Mouse (Mus musculus) left cerebral cortex, adult 2 months (tissue): ENCODE results near the gene Fbxo33. TPM values are rescaled to one million over a fixed set of nuclear protein-coding genes. Genes with fewer than 3 reads are reported as not detected.

Source experiments
- DNase-seq, 2 experiments: peaks; one replicate each; pipeline ENCODE4 v3.0.0; 2021 to 2022; ENCODE audit warnings: low spot score in 2 of 2, mixed read lengths in 1 of 2; ENCODE audit errors: extremely low spot score in 1 of 2
- H3K27ac ChIP-seq: fragments of 200-600 bp; 2 replicates; pipeline ENCODE4 v1.8.1; 2022
- H3K4me3 ChIP-seq: fragments of 200-600 bp; 2 replicates; pipeline ENCODE4 v1.8.1; 2022
- CTCF ChIP-seq: fragments of 200-600 bp; IDR thresholded peaks from 2 replicates; pipeline ENCODE4 v1.8.1; 2022; ENCODE audit warnings: antibody characterized with exemption, mild to moderate bottlenecking, moderate library complexity
- intact Hi-C: fragments of 180-260 bp; cut with DNase I; formaldehyde crosslinking; loops from one replicate; pipeline ENCODE4 v1.15.1; 2025
- total RNA-seq, 2 experiments: library from RNA; stranded (reverse); gene quantifications; 2 replicates each; pipeline ENCODE4 v1.2.3; 2021

Fbxo33 gene
- total RNA-seq, 2 experiments from 2014 or later = 64.8 to 71.4 TPM

- no peak for TF ChIP-seq CTCF
- H3K27ac ChIP-seq = peak overlapping the region; percentile 59; the same call in 1 of the 2 replicates
- intact Hi-C loops = no loop called here
- DNase-seq = no peak
- H3K4me3 ChIP-seq = no peak overlapping the region
These were observed 8.9 kb upstream of the Fbxo33 start for GRCm38 (mm10) chr12:59228401-59228800.

GRCm38 (mm10) chr12:59218640-59219321, 744 bp downstream of the Fbxo33 start:
- Histone ChIP-seq H3K4me3 (peak overlapping the region; percentile 87), H3K27ac (peak overlapping the region; percentile 98)
- no peak for TF ChIP-seq CTCF
- peak; percentile 58 to 62 for DNase-seq
- intact Hi-C loops = loop anchor here (2.0 kb wide), 2 partner anchors 88 to 152 kb away; partner anchors contain the start of gene Pnn

GRCm38 (mm10) chr12:59217331-59217730, 2.2 kb downstream of the Fbxo33 start:
- intact Hi-C loops = loop anchor here (2.0 kb wide), 1 partner anchor 207 kb away; no protein-coding TSS in a partner anchor
- TF ChIP-seq CTCF = no peak
- H3K4me3 ChIP-seq = peak overlapping the region; percentile 87
- DNase-seq = no peak
- no peak overlapping the region for H3K27ac ChIP-seq

- intact Hi-C loops = loop anchor here (2.0 kb wide), 1 partner anchor 206 kb away; no protein-coding TSS in a partner anchor
- peak overlapping the region; percentile 87 for H3K4me3 ChIP-seq
- DNase-seq = no peak
- TF ChIP-seq CTCF = no peak
- H3K27ac ChIP-seq = no peak overlapping the region
These were observed 2.8 kb downstream of the Fbxo33 start for GRCm38 (mm10) chr12:59216676-59217266.

- Histone ChIP-seq H3K4me3 (peak overlapping the region; percentile 87), H3K27ac (no peak overlapping the region)
- no peak for DNase-seq
- intact Hi-C loops = loop anchor here (2.0 kb wide), 1 partner anchor 205 kb away; no protein-coding TSS in a partner anchor
- TF ChIP-seq CTCF = no peak
These were observed 3.3 kb downstream of the Fbxo33 start for GRCm38 (mm10) chr12:59216176-59216575.

GRCm38 (mm10) chr12:59207814-59208213, 11.7 kb downstream of the Fbxo33 start:
- Histone ChIP-seq H3K27ac (no peak overlapping the region), H3K4me3 (no peak overlapping the region)
- intact Hi-C loops = no loop called here
- no peak for DNase-seq
- TF ChIP-seq CTCF = no peak

- no peak for DNase-seq
- no peak overlapping the region for H3K27ac ChIP-seq
- intact Hi-C loops = no loop called here
- no peak for TF ChIP-seq CTCF
- no peak overlapping the region for H3K4me3 ChIP-seq
These were observed 12.5 kb downstream of the Fbxo33 start for GRCm38 (mm10) chr12:59207000-59207390.

GRCm38 (mm10) chr12:59206208-59206999, 13.1 kb downstream of the Fbxo33 start:
- H3K27ac ChIP-seq = no peak overlapping the region
- no peak overlapping the region for H3K4me3 ChIP-seq
- DNase-seq = no peak
- no peak for TF ChIP-seq CTCF
- intact Hi-C loops = no loop called here

- TF ChIP-seq CTCF = no peak
These were observed 14.0 kb downstream of the Fbxo33 start for GRCm38 (mm10) chr12:59205571-59205970.

GRCm38 (mm10) chr12:59199361-59199760, 20.2 kb downstream of the Fbxo33 start:
- DNase-seq = no peak
- no peak for TF ChIP-seq CTCF
- no peak overlapping the region for H3K4me3 ChIP-seq

More at GRCm38 (mm10) chr12:59205571-59205970, 14.0 kb downstream of the Fbxo33 start:
- Histone ChIP-seq H3K27ac (no peak overlapping the region), H3K4me3 (no peak overlapping the region)
- intact Hi-C loops = no loop called here
- DNase-seq = no peak

GRCm38 (mm10) chr12:59198750-59199149, 20.8 kb downstream of the Fbxo33 start:
- intact Hi-C loops = no loop called here
- DNase-seq = no peak
- H3K4me3 ChIP-seq = no peak overlapping the region
- TF ChIP-seq CTCF = no peak
- H3K27ac ChIP-seq = no peak overlapping the region

More at GRCm38 (mm10) chr12:59199361-59199760, 20.2 kb downstream of the Fbxo33 start:
- intact Hi-C loops = no loop called here
- H3K27ac ChIP-seq = no peak overlapping the region

GRCm38 (mm10) chr12:59195941-59196340, 23.6 kb downstream of the Fbxo33 start:
- Histone ChIP-seq H3K4me3 (no peak overlapping the region), H3K27ac (no peak overlapping the region)
- no peak for DNase-seq
- TF ChIP-seq CTCF = no peak
- intact Hi-C loops = no loop called here
